Mouse (Mus musculus) intestine, embryonic 16.5 days (tissue): Measurements from ENCODE around the gene Tas2r129. TPM values are rescaled to one million over a fixed set of nuclear protein-coding genes. Genes with fewer than 3 reads are reported as not detected.
"Not testable (repeated sequence)": the region's sequence is repeated elsewhere in the genome, so short reads cannot be mapped to it uniquely, and the experiment has no call there.

Source experiments
- ATAC-seq: fragments of 200-750 bp; cut with Nextera tagmentation; 2 replicates; pipeline ENCODE4 v1.8.0; 2017; ENCODE audit warnings: moderate TSS enrichment, moderate library complexity
- H3K27ac ChIP-seq: fragments of 300-500 bp; sonication (generic); 2 replicates; pipeline ENCODE4 v1.5.1; 2014; ENCODE audit warnings: mild to moderate bottlenecking, low read length
- H3K27me3 ChIP-seq: fragments of 300-500 bp; sonication (generic); replicated peaks from 2 replicates; pipeline ENCODE4 v1.6.1; 2014; ENCODE audit warnings: low read length, control low read depth, mixed read lengths; ENCODE audit not compliant: control insufficient read depth, insufficient read depth
- H3K36me3 ChIP-seq: fragments of 300-500 bp; sonication (generic); 2 replicates; pipeline ENCODE4 v1.6.1; 2014; ENCODE audit warnings: low read length, control low read depth; ENCODE audit not compliant: control insufficient read depth, insufficient read depth
- H3K4me1 ChIP-seq: fragments of 300-500 bp; sonication (generic); 2 replicates; pipeline ENCODE4 v1.6.1; 2014; ENCODE audit warnings: low read length, control low read depth, mixed read lengths; ENCODE audit not compliant: control insufficient read depth, insufficient read depth
- H3K4me2 ChIP-seq: fragments of 300-500 bp; sonication (generic); 2 replicates; pipeline ENCODE4 v1.6.1; 2014; ENCODE audit warnings: low read depth, low read length, control low read depth
- H3K4me3 ChIP-seq: fragments of 300-500 bp; sonication (generic); 2 replicates; pipeline ENCODE4 v1.5.1; 2014; ENCODE audit warnings: mild to moderate bottlenecking, low read length
- H3K9ac ChIP-seq: fragments of 300-500 bp; sonication (generic); 2 replicates; pipeline ENCODE4 v1.6.1; 2014; ENCODE audit warnings: low read depth, low read length
- H3K9me3 ChIP-seq: fragments of 300-500 bp; sonication (generic); 2 replicates; pipeline ENCODE4 v1.6.1; 2016; ENCODE audit warnings: low read length, control low read depth; ENCODE audit not compliant: control insufficient read depth
- WGBS: fragments of 180-500 bp; shearing (Covaris S2); extraction: QIAGEN DNeasy Blood & Tissue Kit; methylation state at CpG from one replicate; pipeline ENCODE4 v1.1.7; 2014; 5-methylcytosine and 5-hydroxymethylcytosine counted together
- polyA plus RNA-seq: library from polyadenylated mRNA; unstranded; fragments of >200 nt; fragmentation: Nextera tagmentation; extraction: Ambion mirVana; gene quantifications from 2 replicates; pipeline ENCODE4 v1.2.1, GENCODE M21; 2015

The Tas2r129 gene
- polyA plus RNA-seq: not detected in 2 replicates

GRCm38 (mm10) chr6:132950802-132951201, at the start of gene Tas2r129:
Gene Tas2r129 (plus strand): TSS chr6:132951102.
- WGBS: 77% methylated on average over 2 of the region's 2 CpGs
- Histone ChIP-seq H3K9ac (no peak within 1 kb of the TSS), H3K9me3 (no peaks in the 10 kb centered on the region)

GRCm38 (mm10) chr6:132909351-132909750, 41.6 kb upstream of the Tas2r129 start, which contains the start of gene Tas2r125:
Gene Tas2r125 (plus strand): TSS chr6:132909651.
- Histone ChIP-seq H3K4me2 (no peak within 1 kb of the TSS), H3K4me1 (no peaks in the 10 kb centered on the region), H3K27me3 (no peaks in the 10 kb centered on the region), H3K27ac (no peak within 1 kb of the TSS), H3K9ac (no peak within 1 kb of the TSS), H3K4me3 (no peak within 1 kb of the TSS), H3K36me3 (no peaks in the 10 kb centered on the region), H3K9me3 (no peaks in the 10 kb centered on the region)
- ATAC-seq: no peak
- 81% methylated on average over 3 of the region's 3 CpGs for WGBS

More at GRCm38 (mm10) chr6:132950802-132951201, at the start of gene Tas2r129:
- no peak within 1 kb of the TSS for H3K4me3 ChIP-seq
- no peaks in the 10 kb centered on the region for H3K4me1 ChIP-seq
- H3K27me3 ChIP-seq: no peaks in the 10 kb centered on the region
- H3K27ac ChIP-seq: no peak within 1 kb of the TSS
- H3K36me3 ChIP-seq: no peaks in the 10 kb centered on the region
- H3K4me2 ChIP-seq: no peak within 1 kb of the TSS
- no peak for ATAC-seq

GRCm38 (mm10) chr6:132941376-132941775, 9.5 kb upstream of the Tas2r129 start:
- H3K36me3 ChIP-seq, H3K4me2 ChIP-seq, H3K4me3 ChIP-seq, H3K9me3 ChIP-seq, H3K27me3 ChIP-seq, H3K4me1 ChIP-seq, ATAC-seq, H3K27ac ChIP-seq, H3K9ac ChIP-seq: not testable (repeated sequence)

- Histone ChIP-seq H3K4me1 (no peaks in the 10 kb centered on the region), H3K4me2 (no peak within 1 kb of the TSS), H3K9ac (no peak within 1 kb of the TSS), H3K36me3 (no peaks in the 10 kb centered on the region), H3K27me3 (no peaks in the 10 kb centered on the region), H3K9me3 (no peaks in the 10 kb centered on the region), H3K4me3 (no peak within 1 kb of the TSS), H3K27ac (no peak within 1 kb of the TSS)
- ATAC-seq: no peak
- 73% methylated on average over 1 of the region's 1 CpGs for WGBS
These were observed 6.9 kb downstream of the Tas2r129 start, which contains the start of gene Tas2r131 for GRCm38 (mm10) chr6:132957819-132958218. Gene Tas2r131 (minus strand): TSS chr6:132957919.

GRCm38 (mm10) chr6:132980865-132981264, 30.0 kb downstream of the Tas2r129 start, which contains the start of gene Tas2r109:
Gene Tas2r109 (minus strand): TSS chr6:132980965.
- WGBS: 73% methylated on average over 2 of the region's 2 CpGs
- H3K27ac ChIP-seq: no peak within 1 kb of the TSS
- no peak for ATAC-seq
- no peak within 1 kb of the TSS for H3K4me2 ChIP-seq
- no peaks in the 10 kb centered on the region for H3K4me1 ChIP-seq
- no peaks in the 10 kb centered on the region for H3K36me3 ChIP-seq
- H3K9me3 ChIP-seq: no peaks in the 10 kb centered on the region
- no peak within 1 kb of the TSS for H3K4me3 ChIP-seq
- H3K9ac ChIP-seq: no peak within 1 kb of the TSS
- H3K27me3 ChIP-seq: no peaks in the 10 kb centered on the region

Other genes with a start within 250 kb of the Tas2r129 start
- gene Tas2r122, start 239.2 kb upstream of the Tas2r129 start, polyA plus RNA-seq: not detected in 2 replicates
- not detected in 2 replicates for gene Tas2r115, start 213.1 kb upstream of the Tas2r129 start, polyA plus RNA-seq
- not detected in 2 replicates for gene Tas2r124, start 196.4 kb upstream of the Tas2r129 start, polyA plus RNA-seq
- gene Tas2r102, start 189.0 kb upstream of the Tas2r129 start, polyA plus RNA-seq: not detected in 2 replicates
- not detected in 2 replicates for gene Tas2r136, start 172.9 kb upstream of the Tas2r129 start, polyA plus RNA-seq
- gene Tas2r117, start 148.3 kb upstream of the Tas2r129 start, polyA plus RNA-seq: not detected in 2 replicates
- not detected in 2 replicates for gene Tas2r123, start 104.0 kb upstream of the Tas2r129 start, polyA plus RNA-seq
- gene Tas2r116, start 95.7 kb upstream of the Tas2r129 start, polyA plus RNA-seq: not detected in 2 replicates
- gene Tas2r110, start 83.1 kb upstream of the Tas2r129 start, polyA plus RNA-seq: not detected in 2 replicates
- not detected in 2 replicates for gene Tas2r113, start 58.1 kb upstream of the Tas2r129 start, polyA plus RNA-seq
- not detected in 2 replicates for gene Tas2r125, start 41.5 kb upstream of the Tas2r129 start, polyA plus RNA-seq
- not detected in 2 replicates for gene Tas2r131, start 6.8 kb downstream of the Tas2r129 start, polyA plus RNA-seq
- not detected in 2 replicates for gene Tas2r109, start 29.9 kb downstream of the Tas2r129 start, polyA plus RNA-seq
- not detected in 2 replicates for gene Tas2r103, start 86.0 kb downstream of the Tas2r129 start, polyA plus RNA-seq
- gene Tas2r140, start 104.7 kb downstream of the Tas2r129 start, polyA plus RNA-seq: not detected in 2 replicates
- 71.6 and 76.4 TPM in 2 replicates for gene Smim10l1, start 153.8 kb downstream of the Tas2r129 start, polyA plus RNA-seq